Mouse (Mus musculus) yolk sac, embryonic 10.5 days (tissue): ENCODE measurements around the gene Syt3.

Experiments
- DNase-seq: peaks from one replicate; pipeline ENCODE4 v3.0.0-alpha.2; 2017; ENCODE audit warnings: low spot score

The Syt3 gene

GRCm38 (mm10) chr7:44383980-44384715 is at the start of gene Syt3:
Gene Syt3 (plus strand): TSS chr7:44384102.
- peak; percentile 30 for DNase-seq

GRCm38 (mm10) chr7:44334139-44334538 is 49.8 kb upstream of the Syt3 start:
- no peak for DNase-seq

GRCm38 (mm10) chr7:44335031-44335878 is 48.6 kb upstream of the Syt3 start:
- peak; percentile 17 for DNase-seq

- no peak for DNase-seq
Observed at GRCm38 (mm10) chr7:44336046-44337021, 47.6 kb upstream of the Syt3 start.

GRCm38 (mm10) chr7:44337121-44337849 is 46.6 kb upstream of the Syt3 start:
- DNase-seq, result no peak

GRCm38 (mm10) chr7:44340226-44340625 is 43.7 kb upstream of the Syt3 start:
- DNase-seq, result no peak

- no peak for DNase-seq
Observed at GRCm38 (mm10) chr7:44341119-44341518, 42.8 kb upstream of the Syt3 start.

- no peak for DNase-seq
Observed at GRCm38 (mm10) chr7:44341714-44342113, 42.2 kb upstream of the Syt3 start.

- no peak for DNase-seq
Observed at GRCm38 (mm10) chr7:44343459-44344015, 40.4 kb upstream of the Syt3 start.

GRCm38 (mm10) chr7:44344622-44345021 is 39.3 kb upstream of the Syt3 start:
- DNase-seq, result no peak

GRCm38 (mm10) chr7:44349043-44349442 is 34.9 kb upstream of the Syt3 start:
- no peak for DNase-seq

GRCm38 (mm10) chr7:44350957-44351711 is 32.8 kb upstream of the Syt3 start:
- peak; percentile 57 for DNase-seq

- DNase-seq, result no peak
Observed at GRCm38 (mm10) chr7:44351881-44352749, 31.8 kb upstream of the Syt3 start.

GRCm38 (mm10) chr7:44352750-44353600 is 30.9 kb upstream of the Syt3 start:
- no peak for DNase-seq

- DNase-seq, result no peak
Observed at GRCm38 (mm10) chr7:44353601-44354340, 30.1 kb upstream of the Syt3 start.

- DNase-seq, result no peak
Observed at GRCm38 (mm10) chr7:44355411-44355810, 28.5 kb upstream of the Syt3 start.
